Mouse (Mus musculus): Measurements from ENCODE around the gene Hpca. TPM values are rescaled to one million over a fixed set of nuclear protein-coding genes. Genes with fewer than 3 reads are reported as not detected.

Hpca gene
- polyA plus RNA-seq, 1 experiment from 2014 or later = 130 TPM

DNA sequence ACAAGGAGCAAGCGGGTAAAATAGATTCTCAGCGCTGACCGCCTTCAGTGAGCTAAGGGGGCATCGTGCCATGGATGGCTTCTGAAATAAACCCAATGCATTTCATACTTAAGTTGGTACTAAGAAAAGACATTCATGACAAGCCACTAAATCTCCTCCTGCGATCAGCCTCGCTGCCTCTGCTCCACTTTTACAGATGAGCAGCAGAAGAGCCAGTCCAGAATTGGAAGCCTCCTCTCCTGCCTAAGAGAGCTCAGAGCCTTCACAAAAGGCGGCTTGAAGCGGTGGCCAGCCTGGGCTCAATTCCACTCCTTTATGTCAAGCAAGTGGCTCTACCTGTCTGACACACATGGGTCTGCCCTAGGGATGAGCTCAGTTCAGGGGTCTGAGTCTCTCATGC lies 5.1 kb downstream of the Hpca start:
- ATAC-seq = no peak
- H3K27me3 ChIP-seq (ENCODE audit: control insufficient read depth, insufficient read depth, low read depth, low read length) = peaks cover 10% of the 10 kb centered on the region
- H3K4me3 ChIP-seq (ENCODE audit: low read depth, low read length) = no peak overlapping the region
- no peak overlapping the region for H3K4me2 ChIP-seq (ENCODE audit: low read length)
- peaks cover 20% of the 10 kb centered on the region for H3K4me1 ChIP-seq (ENCODE audit: control insufficient read depth, insufficient read depth, low read length)
- H3K36me3 ChIP-seq (ENCODE audit: control insufficient read depth, insufficient read depth, low read length) = no peaks in the 10 kb centered on the region
- no peak overlapping the region for H3K9ac ChIP-seq (ENCODE audit: low read depth, low read length)
- 94% methylated on average over 8 of the region's 8 CpGs for whole genome bisulfite sequencing
- no peak overlapping the region for H3K27ac ChIP-seq (ENCODE audit: low read length)
- H3K9me3 ChIP-seq (replicated peaks; ENCODE audit: control insufficient read depth, low read length, poor library complexity, severe bottlenecking) = no peaks in the 10 kb centered on the region

GRCm38 (mm10) chr4:129113083-129113988 lies 8.5 kb downstream of the Hpca start:
- peaks cover under 1% of the 10 kb centered on the region; the same call in 1 of the 2 replicates for H3K27me3 ChIP-seq (ENCODE audit: control insufficient read depth, insufficient read depth, low read depth, low read length)
- H3K4me2 ChIP-seq (ENCODE audit: low read length) = peak overlapping the region; percentile 11; the same call in 1 of the 2 replicates
- H3K27ac ChIP-seq (ENCODE audit: low read length) = no peak overlapping the region
- H3K4me1 ChIP-seq (ENCODE audit: control insufficient read depth, insufficient read depth, low read length) = peaks cover 8% of the 10 kb centered on the region
- no peak overlapping the region for H3K4me3 ChIP-seq (ENCODE audit: low read depth, low read length)
- H3K36me3 ChIP-seq (ENCODE audit: control insufficient read depth, insufficient read depth, low read length) = no peaks in the 10 kb centered on the region
- peak; percentile 66 for ATAC-seq
- no peaks in the 10 kb centered on the region for H3K9me3 ChIP-seq (replicated peaks; ENCODE audit: control insufficient read depth, low read length, poor library complexity, severe bottlenecking)
- H3K9ac ChIP-seq (ENCODE audit: low read depth, low read length) = no peak overlapping the region
- WGBS = 28% methylated on average over 28 of the region's 28 CpGs

DNA sequence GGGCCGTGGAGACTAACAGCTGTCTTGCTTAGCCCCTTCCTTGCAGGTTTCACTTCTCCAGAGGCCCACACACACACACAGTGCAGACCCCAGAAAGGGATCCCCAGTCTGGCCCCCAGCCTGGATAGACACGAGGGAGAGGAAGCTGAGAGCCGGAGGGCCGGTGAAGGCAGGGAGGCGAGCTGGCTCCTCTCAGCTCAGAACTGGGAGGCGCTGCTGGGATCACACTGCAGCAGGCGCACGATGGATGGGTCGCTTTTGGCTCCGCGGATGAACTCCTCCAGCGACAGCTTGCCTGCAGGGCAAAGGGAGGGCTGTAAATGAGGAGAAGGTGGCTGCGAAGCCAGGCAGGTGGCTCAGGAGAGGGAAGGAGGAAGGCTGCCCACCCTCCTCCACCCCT lies 9.6 kb downstream of the Hpca start:
- Histone ChIP-seq H3K36me3 (ENCODE audit: control insufficient read depth, insufficient read depth, low read length) (no peaks in the 10 kb centered on the region), H3K4me1 (ENCODE audit: control insufficient read depth, insufficient read depth, low read length) (peaks cover 8% of the 10 kb centered on the region), H3K4me3 (ENCODE audit: low read depth, low read length) (no peak overlapping the region), H3K27ac (ENCODE audit: low read length) (no peak overlapping the region), H3K27me3 (ENCODE audit: control insufficient read depth, insufficient read depth, low read depth, low read length) (no peaks in the 10 kb centered on the region; the same call in none of the 2 replicates), H3K9ac (ENCODE audit: low read depth, low read length) (no peak overlapping the region), H3K4me2 (ENCODE audit: low read length) (no peak overlapping the region), H3K9me3 (replicated peaks; ENCODE audit: control insufficient read depth, low read length, poor library complexity, severe bottlenecking) (no peaks in the 10 kb centered on the region)
- WGBS = 59% methylated on average over 13 of the region's 13 CpGs
- ATAC-seq = no peak

DNA sequence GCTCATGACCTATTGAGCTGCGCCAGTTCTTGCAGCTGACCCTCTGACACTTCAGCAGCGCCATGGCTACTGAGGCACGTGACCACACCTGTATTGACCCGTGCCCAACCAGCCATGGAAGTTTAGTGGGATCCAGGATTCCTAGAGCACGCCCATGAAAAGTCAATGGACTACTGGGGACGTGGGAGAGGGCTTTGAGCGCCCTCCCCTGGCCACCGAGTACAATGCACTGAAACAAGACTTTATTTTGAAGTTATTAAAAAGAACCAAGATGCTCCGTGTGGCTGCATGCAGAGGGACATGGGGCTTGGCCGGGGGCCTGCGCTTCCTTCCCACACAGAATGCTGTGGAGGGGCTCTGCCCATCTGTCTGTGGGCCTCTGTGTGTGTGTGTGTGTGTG lies 10.5 kb downstream of the Hpca start:
- Histone ChIP-seq H3K9ac (ENCODE audit: low read depth, low read length) (no peak overlapping the region), H3K36me3 (ENCODE audit: control insufficient read depth, insufficient read depth, low read length) (no peaks in the 10 kb centered on the region), H3K27me3 (ENCODE audit: control insufficient read depth, insufficient read depth, low read depth, low read length) (peaks cover 4% of the 10 kb centered on the region), H3K9me3 (replicated peaks; ENCODE audit: control insufficient read depth, low read length, poor library complexity, severe bottlenecking) (no peaks in the 10 kb centered on the region), H3K4me1 (ENCODE audit: control insufficient read depth, insufficient read depth, low read length) (peaks cover 8% of the 10 kb centered on the region), H3K27ac (ENCODE audit: low read length) (no peak overlapping the region), H3K4me2 (ENCODE audit: low read length) (no peak overlapping the region), H3K4me3 (ENCODE audit: low read depth, low read length) (no peak overlapping the region)
- 55% methylated on average over 11 of the region's 11 CpGs for WGBS
- no peak for ATAC-seq

GRCm38 (mm10) chr4:129110804-129111203 lies 11.0 kb downstream of the Hpca start:
- Histone ChIP-seq H3K9me3 (replicated peaks; ENCODE audit: control insufficient read depth, low read length, poor library complexity, severe bottlenecking) (no peaks in the 10 kb centered on the region), H3K27ac (ENCODE audit: low read length) (no peak overlapping the region), H3K27me3 (ENCODE audit: control insufficient read depth, insufficient read depth, low read depth, low read length) (peaks cover 8% of the 10 kb centered on the region), H3K4me2 (ENCODE audit: low read length) (no peak overlapping the region), H3K4me3 (ENCODE audit: low read depth, low read length) (no peak overlapping the region), H3K9ac (ENCODE audit: low read depth, low read length) (no peak overlapping the region), H3K36me3 (ENCODE audit: control insufficient read depth, insufficient read depth, low read length) (no peaks in the 10 kb centered on the region), H3K4me1 (ENCODE audit: control insufficient read depth, insufficient read depth, low read length) (peaks cover 8% of the 10 kb centered on the region)
- no peak; the same call in 1 of the 2 replicates for ATAC-seq
- 92% methylated on average over 6 of the region's 6 CpGs for WGBS

DNA sequence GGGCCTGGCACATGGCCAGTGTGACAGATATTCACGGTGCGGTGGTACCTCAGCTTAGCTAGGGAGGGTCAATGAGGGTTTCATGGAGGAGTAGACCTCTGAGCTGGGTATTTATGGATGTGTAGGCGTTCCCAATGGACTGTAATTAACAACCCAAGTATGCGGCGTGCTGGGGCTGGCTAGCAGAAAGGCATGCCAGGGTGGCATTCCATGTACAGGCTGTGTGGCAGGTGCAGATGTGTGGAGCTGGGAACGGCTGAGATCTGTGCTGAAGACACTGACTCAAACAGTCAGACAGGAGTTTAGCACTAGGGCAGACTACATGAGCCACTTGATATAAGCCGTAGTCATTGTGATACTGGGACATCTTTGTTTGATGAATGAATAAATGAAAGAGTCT lies 13.2 kb downstream of the Hpca start:
- no peak for ATAC-seq
- peaks cover 11% of the 10 kb centered on the region for H3K4me1 ChIP-seq (ENCODE audit: control insufficient read depth, insufficient read depth, low read length)
- H3K9me3 ChIP-seq (replicated peaks; ENCODE audit: control insufficient read depth, low read length, poor library complexity, severe bottlenecking) = no peaks in the 10 kb centered on the region
- H3K4me2 ChIP-seq (ENCODE audit: low read length) = no peak overlapping the region
- H3K36me3 ChIP-seq (ENCODE audit: control insufficient read depth, insufficient read depth, low read length) = no peaks in the 10 kb centered on the region
- no peak overlapping the region for H3K4me3 ChIP-seq (ENCODE audit: low read depth, low read length)
- no peak overlapping the region for H3K27ac ChIP-seq (ENCODE audit: low read length)
- H3K9ac ChIP-seq (ENCODE audit: low read depth, low read length) = no peak overlapping the region
- 81% methylated on average over 7 of the region's 7 CpGs for WGBS
- peaks cover 27% of the 10 kb centered on the region for H3K27me3 ChIP-seq (ENCODE audit: control insufficient read depth, insufficient read depth, low read depth, low read length)

GRCm38 (mm10) chr4:129107348-129107899 lies 14.4 kb downstream of the Hpca start:
- Histone ChIP-seq H3K4me3 (ENCODE audit: low read depth, low read length) (no peak overlapping the region), H3K4me2 (ENCODE audit: low read length) (no peak overlapping the region), H3K36me3 (ENCODE audit: control insufficient read depth, insufficient read depth, low read length) (no peaks in the 10 kb centered on the region), H3K9me3 (replicated peaks; ENCODE audit: control insufficient read depth, low read length, poor library complexity, severe bottlenecking) (no peaks in the 10 kb centered on the region), H3K9ac (ENCODE audit: low read depth, low read length) (no peak overlapping the region), H3K27me3 (ENCODE audit: control insufficient read depth, insufficient read depth, low read depth, low read length) (peaks cover 27% of the 10 kb centered on the region), H3K27ac (ENCODE audit: low read length) (no peak overlapping the region), H3K4me1 (ENCODE audit: control insufficient read depth, insufficient read depth, low read length) (peaks cover 5% of the 10 kb centered on the region; the same call in 1 of the 2 replicates)
- ATAC-seq = no peak
- WGBS = 68% methylated on average over 10 of the region's 10 CpGs

DNA sequence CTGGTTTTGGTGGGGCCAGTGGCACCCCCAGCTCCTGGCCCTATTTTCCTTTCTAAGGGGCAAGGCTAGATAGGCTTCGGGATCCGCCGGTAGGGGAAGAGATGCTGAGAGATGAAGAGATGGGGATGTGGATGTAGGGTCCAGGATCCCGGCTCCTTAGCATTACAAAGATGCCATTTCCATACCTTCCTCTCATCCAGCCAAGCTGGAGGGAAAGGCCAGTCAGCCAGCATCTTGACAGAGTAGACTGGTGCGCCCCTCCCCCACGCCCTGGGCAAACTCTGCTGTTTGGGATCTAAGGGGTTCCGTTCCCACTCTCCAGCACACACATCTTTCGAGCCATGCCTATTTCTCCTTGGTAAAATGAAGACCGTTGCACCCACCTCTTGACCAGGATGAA lies 15.8 kb downstream of the Hpca start:
- H3K27ac ChIP-seq (ENCODE audit: low read length) = no peak overlapping the region
- H3K9ac ChIP-seq (ENCODE audit: low read depth, low read length) = no peak overlapping the region
- H3K4me2 ChIP-seq (ENCODE audit: low read length) = no peak overlapping the region
- H3K4me3 ChIP-seq (ENCODE audit: low read depth, low read length) = no peak overlapping the region
- H3K9me3 ChIP-seq (replicated peaks; ENCODE audit: control insufficient read depth, low read length, poor library complexity, severe bottlenecking) = no peaks in the 10 kb centered on the region
- no peak for ATAC-seq
- peaks cover 27% of the 10 kb centered on the region for H3K27me3 ChIP-seq (ENCODE audit: control insufficient read depth, insufficient read depth, low read depth, low read length)
- H3K4me1 ChIP-seq (ENCODE audit: control insufficient read depth, insufficient read depth, low read length) = peaks cover 5% of the 10 kb centered on the region; the same call in 1 of the 2 replicates
- 23% methylated on average over 9 of the region's 9 CpGs for WGBS
- no peaks in the 10 kb centered on the region for H3K36me3 ChIP-seq (ENCODE audit: control insufficient read depth, insufficient read depth, low read length)

DNA sequence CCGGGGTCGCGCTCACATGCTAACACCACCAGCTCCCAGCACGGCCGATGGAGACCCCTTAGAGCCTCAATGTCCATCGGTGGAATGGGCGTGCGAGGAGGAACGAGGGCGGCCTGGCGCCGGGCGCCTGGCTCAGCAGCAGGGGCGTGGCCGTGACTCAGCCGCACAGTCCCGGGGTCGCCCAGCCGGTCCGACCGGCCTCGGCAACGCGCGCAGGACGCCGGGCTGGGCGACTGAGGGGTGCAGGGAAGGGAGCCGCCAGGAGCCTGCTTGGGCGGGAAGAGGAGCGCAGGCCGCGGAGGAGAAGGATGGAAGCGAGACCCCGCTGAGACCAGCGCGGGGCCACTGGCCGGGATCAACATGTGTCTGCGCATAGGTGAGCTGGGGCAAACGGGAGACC lies 16.5 kb downstream of the Hpca start, which contains the start of gene Tmem54:
TSS of gene Tmem54 (plus strand) at position 193 of the 400 bp plus-strand sequence.
- Histone ChIP-seq H3K9ac (ENCODE audit: low read depth, low read length) (no peak within 1 kb of the TSS), H3K27ac (ENCODE audit: low read length) (no peak within 1 kb of the TSS), H3K4me2 (ENCODE audit: low read length) (peak within 1 kb of the TSS; percentile 42), H3K4me3 (ENCODE audit: low read depth, low read length) (peak within 1 kb of the TSS; percentile 21), H3K9me3 (replicated peaks; ENCODE audit: control insufficient read depth, low read length, poor library complexity, severe bottlenecking) (no peaks in the 10 kb centered on the region), H3K36me3 (ENCODE audit: control insufficient read depth, insufficient read depth, low read length) (no peaks in the 10 kb centered on the region), H3K27me3 (ENCODE audit: control insufficient read depth, insufficient read depth, low read depth, low read length) (peaks cover 27% of the 10 kb centered on the region), H3K4me1 (ENCODE audit: control insufficient read depth, insufficient read depth, low read length) (peaks cover 5% of the 10 kb centered on the region; the same call in 1 of the 2 replicates)
- 2% methylated on average over 39 of the region's 40 CpGs for WGBS
- ATAC-seq = no peak
